Mouse (Mus musculus) kidney, embryonic 16.5 days (tissue): Measurements from ENCODE around the gene Phf21a. TPM values are rescaled to one million over a fixed set of nuclear protein-coding genes. Genes with fewer than 3 reads are reported as not detected.

ENCODE experiments used
- ATAC-seq: fragments of 200-750 bp; cut with Nextera tagmentation; 2 replicates; pipeline ENCODE4 v1.8.0; 2017; ENCODE audit warnings: moderate TSS enrichment; ENCODE audit not compliant: low FRiP score, low TSS enrichment
- H3K27ac ChIP-seq: fragments of 300-500 bp; sonication (generic); 2 replicates; pipeline ENCODE4 v1.5.1; 2014; ENCODE audit warnings: low read length
- H3K27me3 ChIP-seq: fragments of 300-500 bp; sonication (generic); 2 replicates; pipeline ENCODE4 v1.6.1; 2014; ENCODE audit warnings: low read length, control low read depth, mixed read lengths; ENCODE audit not compliant: insufficient read depth
- H3K36me3 ChIP-seq: fragments of 300-500 bp; sonication (generic); 2 replicates; pipeline ENCODE4 v1.6.1; 2014; ENCODE audit warnings: low read length, control low read depth, mixed read lengths; ENCODE audit not compliant: insufficient read depth
- H3K4me1 ChIP-seq: fragments of 300-500 bp; sonication (generic); 2 replicates; pipeline ENCODE4 v1.6.1; 2014; ENCODE audit warnings: low read length, control low read depth, mixed read lengths; ENCODE audit not compliant: insufficient read depth
- H3K4me2 ChIP-seq: fragments of 300-500 bp; sonication (generic); replicated peaks from 2 replicates; pipeline ENCODE4 v1.6.1; 2014; ENCODE audit warnings: low read depth, low read length
- H3K4me3 ChIP-seq: fragments of 300-500 bp; sonication (generic); 2 replicates; pipeline ENCODE4 v1.5.1; 2014; ENCODE audit warnings: mild to moderate bottlenecking, low read length
- H3K9ac ChIP-seq: fragments of 300-500 bp; sonication (generic); replicated peaks from 2 replicates; pipeline ENCODE4 v1.6.1; 2014; ENCODE audit warnings: low read length
- H3K9me3 ChIP-seq: fragments of 300-500 bp; sonication (generic); 2 replicates; pipeline ENCODE4 v1.6.1; 2016; ENCODE audit warnings: low read length, control low read depth
- WGBS: fragments of 180-500 bp; shearing (Covaris S2); extraction: QIAGEN DNeasy Blood & Tissue Kit; methylation state at CpG from one replicate; pipeline ENCODE4 v1.1.7; 2014; 5-methylcytosine and 5-hydroxymethylcytosine counted together
- polyA plus RNA-seq: library from polyadenylated mRNA; unstranded; fragments of >200 nt; fragmentation: Nextera tagmentation; extraction: Ambion mirVana; gene quantifications from 2 replicates; pipeline ENCODE4 v1.2.1, GENCODE M21; 2015

The Phf21a gene
- polyA plus RNA-seq, 1 experiment from 2014 or later, result 25.2 TPM

DNA sequence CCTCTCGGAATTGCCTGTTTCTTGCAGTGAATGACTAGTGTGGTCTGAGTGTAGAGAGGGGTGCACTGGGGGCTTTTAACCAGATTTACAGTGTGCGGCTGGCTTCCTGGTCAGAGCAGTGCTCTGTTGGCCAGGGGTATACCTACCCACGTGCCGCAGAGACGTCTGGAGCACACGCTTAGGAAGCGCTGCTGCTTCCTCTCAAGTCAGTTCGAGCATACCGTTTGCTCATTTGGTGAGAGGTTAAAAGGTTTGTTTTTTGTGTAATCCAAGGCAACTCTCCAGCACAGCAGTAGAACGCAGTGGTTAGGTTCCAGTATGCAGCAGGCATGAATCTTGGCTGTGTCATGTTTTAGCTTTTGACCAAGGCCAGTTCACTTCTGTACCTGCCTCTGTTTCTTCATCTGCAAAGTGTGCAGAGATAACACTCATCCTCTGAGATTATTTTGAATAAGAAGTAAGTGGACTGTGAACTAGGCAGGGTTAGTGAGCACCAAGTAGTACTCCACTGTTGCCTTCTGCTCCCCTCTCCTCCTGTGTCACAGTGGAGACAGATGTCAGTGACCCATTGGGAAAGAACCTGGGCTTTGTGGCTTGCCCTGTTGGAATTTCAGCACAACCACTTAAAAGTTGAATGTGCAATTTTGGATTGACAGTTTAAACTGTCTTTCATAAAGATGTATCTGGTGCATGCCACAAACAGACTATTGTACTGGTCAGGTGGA is 106.8 kb downstream of the Phf21a start:
- Histone ChIP-seq H3K27ac (no peak overlapping the region), H3K9me3 (no peaks in the 10 kb centered on the region)
- WGBS, result 22% methylated on average over 10 of the region's 10 CpGs

GRCm38 (mm10) chr2:92202319-92203040 is 109.6 kb downstream of the Phf21a start:
- no peaks in the 10 kb centered on the region for H3K27me3 ChIP-seq
- WGBS, result 74% methylated on average over 4 of the region's 4 CpGs
- no peaks in the 10 kb centered on the region for H3K9me3 ChIP-seq
- H3K4me2 ChIP-seq, result no peak overlapping the region
- H3K9ac ChIP-seq, result no peak overlapping the region
- peaks cover 16% of the 10 kb centered on the region for H3K4me1 ChIP-seq
- no peaks in the 10 kb centered on the region for H3K36me3 ChIP-seq
- no peak overlapping the region for H3K27ac ChIP-seq
- no peak overlapping the region for H3K4me3 ChIP-seq
- ATAC-seq, result no peak

More for the DNA sequence above, 106.8 kb downstream of the Phf21a start:
- no peaks in the 10 kb centered on the region for H3K36me3 ChIP-seq
- H3K4me1 ChIP-seq, result peaks cover 16% of the 10 kb centered on the region
- peak; percentile 49; the same call in 1 of the 2 replicates for ATAC-seq
- no peak overlapping the region for H3K9ac ChIP-seq
- H3K4me2 ChIP-seq, result no peak overlapping the region
- no peak overlapping the region for H3K4me3 ChIP-seq
- no peaks in the 10 kb centered on the region for H3K27me3 ChIP-seq

DNA sequence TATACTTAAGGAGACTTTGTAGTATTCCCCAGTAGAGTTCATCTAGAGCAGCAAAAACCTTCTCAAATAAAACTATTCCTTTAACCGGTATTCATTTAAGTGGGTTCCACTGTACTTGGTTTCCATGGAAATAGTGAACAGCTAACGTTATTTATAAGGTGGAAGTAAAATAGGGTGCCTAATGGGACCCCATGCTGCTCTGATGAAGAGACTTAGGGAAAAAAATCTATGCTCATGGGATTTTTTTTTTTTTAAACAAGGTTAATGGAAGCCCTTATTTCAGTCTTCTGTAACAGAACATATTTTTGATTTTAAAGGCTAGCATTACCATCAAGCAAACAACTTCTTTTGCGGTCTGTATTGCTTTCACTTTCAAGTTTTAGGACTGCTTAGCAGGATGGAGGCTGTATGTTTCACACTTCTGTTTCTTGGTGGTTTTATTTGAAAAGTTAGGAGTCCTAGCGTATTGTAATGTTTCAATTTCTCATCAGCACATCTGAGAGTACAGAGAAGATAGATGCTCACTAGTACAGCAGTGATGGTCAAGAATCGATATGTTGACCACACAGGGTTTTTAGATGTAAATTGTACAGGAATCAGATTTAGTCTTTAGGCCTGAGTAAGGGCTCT is 112.2 kb downstream of the Phf21a start:
- no peak for ATAC-seq
- H3K4me1 ChIP-seq, result no peaks in the 10 kb centered on the region
- H3K27ac ChIP-seq, result no peak overlapping the region
- no peaks in the 10 kb centered on the region for H3K36me3 ChIP-seq
- H3K4me2 ChIP-seq, result no peak overlapping the region
- H3K4me3 ChIP-seq, result no peak overlapping the region
- no peak overlapping the region for H3K9ac ChIP-seq
- H3K9me3 ChIP-seq, result no peaks in the 10 kb centered on the region
- no peaks in the 10 kb centered on the region for H3K27me3 ChIP-seq
- WGBS, result 82% methylated on average over 5 of the region's 5 CpGs

DNA sequence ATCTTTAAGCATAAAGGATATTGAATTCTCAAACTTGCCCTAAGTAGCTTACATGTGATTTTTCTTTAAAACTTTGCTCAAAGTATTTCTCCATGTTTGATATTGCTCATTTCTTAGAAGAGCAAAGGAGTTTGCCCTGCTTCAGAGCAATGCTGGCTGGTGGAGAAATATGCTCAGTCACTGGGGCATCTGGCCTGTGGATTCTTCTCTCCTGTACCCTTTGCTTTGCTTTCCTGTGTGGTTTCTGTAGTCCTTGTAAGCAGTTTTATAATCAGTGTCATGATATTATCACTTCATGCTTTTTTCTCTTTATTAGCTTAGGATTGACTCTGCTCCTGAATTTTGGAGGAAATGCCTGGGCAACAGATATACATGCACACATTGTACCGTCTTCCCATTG is 117.5 kb downstream of the Phf21a start:
- Histone ChIP-seq H3K27ac (no peak overlapping the region), H3K36me3 (peaks cover 7% of the 10 kb centered on the region; the same call in 1 of the 2 replicates), H3K9me3 (no peaks in the 10 kb centered on the region), H3K4me1 (no peaks in the 10 kb centered on the region), H3K27me3 (no peaks in the 10 kb centered on the region), H3K9ac (no peak overlapping the region), H3K4me2 (no peak overlapping the region), H3K4me3 (no peak overlapping the region)
- 88% methylated on average over 1 of the region's 1 CpGs for WGBS
- ATAC-seq, result no peak

DNA sequence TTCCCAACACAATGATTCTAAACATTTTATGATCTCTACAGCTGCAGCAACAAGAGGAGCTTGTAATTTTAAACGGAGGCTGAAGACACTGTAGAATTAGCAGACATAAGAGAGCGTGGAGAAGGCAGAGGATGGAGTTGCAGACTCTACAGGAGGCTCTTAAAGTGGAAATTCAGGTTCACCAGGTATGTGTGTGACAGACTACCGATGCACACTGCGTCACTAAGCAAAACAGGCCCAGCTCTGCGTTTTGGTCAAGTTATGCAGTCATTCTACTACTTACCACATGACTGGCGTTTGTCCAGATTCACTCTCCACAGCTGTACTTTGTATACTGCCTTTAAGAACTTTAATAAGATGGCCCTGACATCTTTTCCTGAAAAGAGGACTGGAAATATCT is 128.5 kb downstream of the Phf21a start:
- H3K27me3 ChIP-seq, result no peaks in the 10 kb centered on the region
- H3K9me3 ChIP-seq, result no peaks in the 10 kb centered on the region
- H3K4me2 ChIP-seq, result no peak overlapping the region
- peaks cover 18% of the 10 kb centered on the region for H3K36me3 ChIP-seq
- 86% methylated on average over 6 of the region's 6 CpGs for WGBS
- H3K4me3 ChIP-seq, result no peak overlapping the region
- no peaks in the 10 kb centered on the region for H3K4me1 ChIP-seq
- no peak for ATAC-seq
- no peak overlapping the region for H3K27ac ChIP-seq
- no peak overlapping the region for H3K9ac ChIP-seq

DNA sequence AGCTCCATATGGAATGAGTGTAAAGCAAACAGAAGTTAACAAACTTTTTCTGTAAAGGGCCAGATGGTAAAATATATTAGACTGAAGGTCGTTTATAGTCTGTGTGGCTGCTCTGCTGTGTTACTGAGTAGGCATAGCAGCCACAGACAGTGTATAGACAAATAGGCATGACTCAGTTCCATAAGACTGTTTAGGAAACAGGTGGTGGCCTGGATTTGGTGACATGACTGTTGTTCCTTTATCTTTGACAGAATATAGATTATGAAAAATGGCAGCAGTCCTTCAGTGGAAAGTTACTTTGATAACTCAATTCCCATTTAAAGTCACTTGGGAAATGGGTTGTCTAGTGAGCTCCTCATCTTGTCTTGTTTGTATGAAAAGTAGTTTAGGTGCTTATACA is 132.7 kb downstream of the Phf21a start:
- no peak overlapping the region for H3K4me2 ChIP-seq
- no peak overlapping the region for H3K4me3 ChIP-seq
- H3K9ac ChIP-seq, result no peak overlapping the region
- ATAC-seq, result no peak
- H3K27me3 ChIP-seq, result no peaks in the 10 kb centered on the region
- no peaks in the 10 kb centered on the region for H3K4me1 ChIP-seq
- no peaks in the 10 kb centered on the region for H3K9me3 ChIP-seq
- WGBS, result 69% methylated on average over 1 of the region's 1 CpGs
- H3K36me3 ChIP-seq, result peaks cover 20% of the 10 kb centered on the region; the same call in 1 of the 2 replicates
- no peak overlapping the region for H3K27ac ChIP-seq

GRCm38 (mm10) chr2:92229973-92230372 is 137.1 kb downstream of the Phf21a start:
- Histone ChIP-seq H3K4me2 (no peak overlapping the region), H3K27ac (no peak overlapping the region), H3K9ac (no peak overlapping the region), H3K4me3 (no peak overlapping the region), H3K4me1 (no peaks in the 10 kb centered on the region), H3K9me3 (0 out of 2 replicates have a peak, but pooled peaks cover 2% of the 10 kb centered on the region), H3K36me3 (peaks cover 34% of the 10 kb centered on the region), H3K27me3 (no peaks in the 10 kb centered on the region)
- ATAC-seq, result no peak
- 87% methylated on average over 9 of the region's 9 CpGs for WGBS

DNA sequence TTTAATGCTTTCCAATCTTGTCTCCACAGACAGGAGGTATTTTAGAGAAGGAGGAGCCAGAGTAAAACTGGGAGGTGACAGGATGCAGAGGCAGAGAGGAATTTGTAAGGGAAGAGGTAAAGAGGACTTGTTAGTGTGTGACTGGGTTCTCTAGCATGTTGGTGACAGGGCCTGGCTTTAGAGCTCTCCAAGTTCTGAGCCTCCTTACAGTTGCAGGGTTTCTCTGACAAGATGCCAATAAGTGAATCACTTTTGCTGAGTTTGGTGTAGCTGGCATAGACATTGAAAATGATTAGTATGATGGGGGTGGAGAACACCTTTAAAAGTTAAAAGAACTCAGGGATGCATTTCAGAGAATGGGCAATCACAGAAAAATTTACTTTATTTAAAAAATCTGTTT is 138.8 kb downstream of the Phf21a start:
- Histone ChIP-seq H3K4me3 (no peak overlapping the region), H3K36me3 (peaks cover 41% of the 10 kb centered on the region), H3K9me3 (0 out of 2 replicates have a peak, but pooled peaks cover 2% of the 10 kb centered on the region), H3K4me1 (no peaks in the 10 kb centered on the region), H3K9ac (no peak overlapping the region), H3K27me3 (no peaks in the 10 kb centered on the region), H3K4me2 (no peak overlapping the region), H3K27ac (no peak overlapping the region)
- ATAC-seq, result no peak

DNA sequence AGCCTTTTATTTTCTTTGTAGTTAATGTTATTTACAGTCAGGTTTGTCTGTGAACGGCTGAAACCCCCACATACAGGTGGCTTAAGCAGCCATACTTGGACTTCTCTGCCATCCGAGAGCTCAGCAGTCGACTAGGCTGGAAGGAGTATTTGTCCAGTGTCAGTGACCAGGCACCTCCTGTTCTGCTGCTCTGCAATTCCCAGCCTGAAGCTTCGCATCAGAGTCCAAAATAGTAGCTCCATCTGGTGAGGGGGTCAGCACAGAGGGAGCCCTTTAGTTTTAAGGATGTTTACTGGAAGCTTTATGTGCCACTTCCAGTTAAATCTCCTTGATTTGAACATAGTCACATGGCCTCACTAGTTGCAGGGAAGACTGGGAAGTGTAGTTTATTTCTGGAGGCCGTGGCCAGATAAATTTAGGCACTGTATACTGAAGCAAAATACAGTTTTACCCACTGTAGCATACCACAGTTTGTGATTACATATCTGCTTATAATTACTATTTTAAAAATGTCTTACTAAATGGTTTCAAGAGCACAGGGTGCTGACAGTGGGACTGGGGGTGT is 141.9 kb downstream of the Phf21a start:
- Histone ChIP-seq H3K27me3 (no peaks in the 10 kb centered on the region), H3K27ac (no peak overlapping the region), H3K4me3 (no peak overlapping the region), H3K4me2 (no peak overlapping the region), H3K4me1 (no peaks in the 10 kb centered on the region), H3K36me3 (peaks cover 46% of the 10 kb centered on the region), H3K9me3 (0 out of 2 replicates have a peak, but pooled peaks cover 2% of the 10 kb centered on the region), H3K9ac (no peak overlapping the region)
- WGBS, result 47% methylated on average over 5 of the region's 5 CpGs
- ATAC-seq, result no peak
